Mouse (Mus musculus) intestine, embryonic 15.5 days (tissue): ENCODE results near the gene Ankrd33b. TPM values are rescaled to one million over a fixed set of nuclear protein-coding genes. Genes with fewer than 3 reads are reported as not detected.

Source experiments
- polyA plus RNA-seq: library from polyadenylated mRNA; unstranded; fragments of >200 nt; fragmentation: Nextera tagmentation; extraction: Ambion mirVana; gene quantifications from 2 replicates; pipeline ENCODE4 v1.2.1, GENCODE M21; 2015

Ankrd33b gene
- polyA plus RNA-seq, 1 experiment from 2014 or later = 0.34 TPM

Other genes with a start within 250 kb of the Ankrd33b start
- 89.0 and 93.3 TPM in 2 replicates for gene Dap, start 143.4 kb downstream of the Ankrd33b start, polyA plus RNA-seq
- 2.0 and 2.3 TPM in 2 replicates for gene Ropn1l, start 86.0 kb upstream of the Ankrd33b start, polyA plus RNA-seq
- 25.0 and 26.0 TPM in 2 replicates for gene March6, start 163.3 kb upstream of the Ankrd33b start, polyA plus RNA-seq
- 34.6 and 36.4 TPM in 2 replicates for gene Cmbl, start 197.7 kb upstream of the Ankrd33b start, polyA plus RNA-seq
- gene Cct5, start 234.1 kb upstream of the Ankrd33b start, polyA plus RNA-seq = 480 and 508 TPM in 2 replicates
- 15.2 and 16.6 TPM in 2 replicates for gene Fam173b, start 234.1 kb upstream of the Ankrd33b start, polyA plus RNA-seq